Mouse (Mus musculus): Measurements from ENCODE around the gene Scarb1. TPM values are rescaled to one million over a fixed set of nuclear protein-coding genes. Genes with fewer than 3 reads are reported as not detected.

The Scarb1 gene
- polyA plus RNA-seq, 1 experiment = 76.0 TPM

DNA sequence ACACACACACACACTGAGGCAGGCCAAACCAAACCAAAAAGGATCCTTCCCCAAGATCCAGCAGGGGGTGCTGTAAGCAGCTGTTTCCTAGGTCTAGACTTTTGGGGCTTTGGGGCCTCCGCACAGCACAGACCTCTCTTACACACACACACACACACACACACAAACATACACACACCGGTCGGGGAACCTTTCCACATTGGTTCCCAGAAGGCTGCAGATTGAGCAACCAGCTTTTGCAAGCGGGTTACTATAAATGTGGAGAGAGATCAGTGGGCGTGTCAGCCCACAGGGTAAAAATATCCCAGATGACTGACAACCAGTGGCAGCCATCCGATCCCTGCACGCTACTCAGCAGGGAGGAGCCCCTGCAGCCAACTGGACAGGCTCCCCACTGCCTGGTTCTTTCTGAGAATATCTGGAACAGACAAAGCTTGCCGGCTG is 67.2 kb downstream of the Scarb1 start:
- 7% methylated on average over 8 of the region's 8 CpGs for WGBS
- peak; percentile 22 to 34 for DNase-seq (ENCODE audit: low read depth in 1 of 2, low spot score in 2 of 2)
- no peak overlapping the region for H3K4me3 ChIP-seq (ENCODE audit: extremely low read depth, insufficient read depth, insufficient read length)
- no peaks in the 10 kb centered on the region for H3K27me3 ChIP-seq (ENCODE audit: control insufficient read depth, insufficient read depth, low read length)
- H3K36me3 ChIP-seq (ENCODE audit: control insufficient read depth, insufficient read depth, low read length) = no peaks in the 10 kb centered on the region
- no peaks in the 10 kb centered on the region; the same call in 1 of the 2 replicates for H3K4me1 ChIP-seq (ENCODE audit: control insufficient read depth, insufficient read depth, insufficient read length)
- no peak overlapping the region for H3K27ac ChIP-seq (ENCODE audit: insufficient read depth, low read length)
- peak; percentile 36; the same call in 1 of the 2 replicates for TF ChIP-seq CTCF (IDR thresholded peaks at IDR 0.05; ENCODE audit: extremely low read depth, insufficient read depth, insufficient read length, insufficient replicate concordance)
- TF ChIP-seq POLR2A (IDR thresholded peaks at IDR 0.05; ENCODE audit: low read depth, low read length) = no peak

DNA sequence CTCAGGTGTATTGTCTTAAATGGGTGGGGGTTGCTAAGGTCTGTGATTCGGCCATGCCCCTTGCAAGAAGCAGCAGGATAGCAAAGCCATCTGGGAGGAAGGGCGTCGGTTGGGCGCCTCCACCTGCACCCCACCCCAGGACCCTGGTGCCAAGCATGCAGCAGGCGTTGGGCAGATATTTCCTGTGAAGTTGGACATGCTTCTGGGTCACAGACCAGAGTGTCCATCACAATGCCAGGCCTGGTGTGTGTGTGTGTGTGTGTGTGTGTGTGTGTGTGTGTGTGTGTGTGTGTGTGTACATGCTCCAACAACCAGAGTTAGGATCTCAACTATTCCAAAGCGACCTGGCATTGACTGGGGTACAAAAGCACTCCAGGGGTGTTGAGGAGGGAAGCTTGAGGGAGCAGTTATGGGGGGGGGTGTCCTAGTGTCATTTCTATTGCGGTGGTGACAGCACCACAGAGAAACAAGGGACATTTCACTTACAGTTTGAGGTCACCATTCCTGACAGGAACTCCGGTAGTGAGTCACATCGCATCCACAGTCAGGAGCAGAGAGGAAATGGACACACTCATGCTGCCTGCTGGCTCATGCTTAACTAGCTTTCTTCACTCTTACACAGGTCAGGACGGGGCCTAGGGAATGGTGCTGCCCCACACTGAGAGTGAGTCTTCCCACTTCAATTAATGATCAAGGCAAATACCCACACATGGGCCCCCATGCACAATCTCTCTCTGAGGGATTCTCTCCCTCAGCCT is 68.5 kb downstream of the Scarb1 start:
- DNase-seq (ENCODE audit: low read depth in 1 of 2, low spot score in 2 of 2) = no peak
- no peak overlapping the region for H3K27ac ChIP-seq (ENCODE audit: insufficient read depth, low read length)
- WGBS = 59% methylated on average over 10 of the region's 10 CpGs
- no peak overlapping the region for H3K4me3 ChIP-seq (ENCODE audit: extremely low read depth, insufficient read depth, insufficient read length)
- no peaks in the 10 kb centered on the region for H3K4me1 ChIP-seq (ENCODE audit: control insufficient read depth, insufficient read depth, insufficient read length)
- H3K27me3 ChIP-seq (ENCODE audit: control insufficient read depth, insufficient read depth, low read length) = no peaks in the 10 kb centered on the region
- TF ChIP-seq CTCF (IDR thresholded peaks at IDR 0.05; ENCODE audit: extremely low read depth, insufficient read depth, insufficient read length, insufficient replicate concordance) (no peak), POLR2A (IDR thresholded peaks at IDR 0.05; ENCODE audit: low read depth, low read length) (no peak)
- no peaks in the 10 kb centered on the region for H3K36me3 ChIP-seq (ENCODE audit: control insufficient read depth, insufficient read depth, low read length)

GRCm38 (mm10) chr5:125271531-125272203 is 69.2 kb downstream of the Scarb1 start:
- peak; percentile 44 to 68 for DNase-seq (ENCODE audit: low read depth in 1 of 2, low spot score in 2 of 2)
- no peaks in the 10 kb centered on the region for H3K27me3 ChIP-seq (ENCODE audit: control insufficient read depth, insufficient read depth, low read length)
- no peak for TF ChIP-seq POLR2A (IDR thresholded peaks at IDR 0.05; ENCODE audit: low read depth, low read length)
- TF ChIP-seq CTCF (IDR thresholded peaks at IDR 0.05; ENCODE audit: extremely low read depth, insufficient read depth, insufficient read length, insufficient replicate concordance) = peak; percentile 90
- no peaks in the 10 kb centered on the region for H3K36me3 ChIP-seq (ENCODE audit: control insufficient read depth, insufficient read depth, low read length)
- H3K27ac ChIP-seq (ENCODE audit: insufficient read depth, low read length) = no peak overlapping the region
- no peaks in the 10 kb centered on the region for H3K4me1 ChIP-seq (ENCODE audit: control insufficient read depth, insufficient read depth, insufficient read length)
- 10% methylated on average over 15 of the region's 15 CpGs for WGBS
- no peak overlapping the region for H3K4me3 ChIP-seq (ENCODE audit: extremely low read depth, insufficient read depth, insufficient read length)

GRCm38 (mm10) chr5:125270587-125271130 is 70.2 kb downstream of the Scarb1 start:
- Histone ChIP-seq H3K27ac (ENCODE audit: insufficient read depth, low read length) (no peak overlapping the region), H3K4me3 (ENCODE audit: extremely low read depth, insufficient read depth, insufficient read length) (no peak overlapping the region), H3K36me3 (ENCODE audit: control insufficient read depth, insufficient read depth, low read length) (no peaks in the 10 kb centered on the region), H3K4me1 (ENCODE audit: control insufficient read depth, insufficient read depth, insufficient read length) (no peaks in the 10 kb centered on the region), H3K27me3 (ENCODE audit: control insufficient read depth, insufficient read depth, low read length) (no peaks in the 10 kb centered on the region)
- no peak for TF ChIP-seq POLR2A (IDR thresholded peaks at IDR 0.05; ENCODE audit: low read depth, low read length)
- peak; percentile 96 for TF ChIP-seq CTCF (IDR thresholded peaks at IDR 0.05; ENCODE audit: extremely low read depth, insufficient read depth, insufficient read length, insufficient replicate concordance)
- 16% methylated on average over 12 of the region's 12 CpGs for WGBS
- peak; percentile 44 to 52 for DNase-seq (ENCODE audit: low read depth in 1 of 2, low spot score in 2 of 2)

DNA sequence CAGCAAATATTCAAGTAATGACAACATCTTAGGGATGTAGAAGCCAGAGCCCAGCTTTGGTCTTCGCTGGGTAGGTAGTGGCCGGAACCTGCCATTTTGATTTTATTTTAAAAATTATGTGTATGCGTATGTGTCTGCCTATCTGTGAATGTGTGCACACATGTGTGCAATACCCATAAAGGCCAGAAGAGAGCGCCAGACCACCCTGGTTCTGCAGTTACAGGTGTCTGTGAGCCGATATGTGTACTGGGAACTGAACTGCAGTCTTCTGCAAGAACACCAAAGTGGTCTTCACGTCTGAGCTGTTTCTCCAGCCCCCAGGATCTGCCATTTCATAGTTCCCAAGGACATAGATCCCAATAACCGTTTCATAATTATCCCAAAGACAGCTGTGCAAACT is 71.1 kb downstream of the Scarb1 start:
- TF ChIP-seq CTCF (IDR thresholded peaks at IDR 0.05; ENCODE audit: extremely low read depth, insufficient read depth, insufficient read length, insufficient replicate concordance) = no peak
- Histone ChIP-seq H3K27ac (ENCODE audit: insufficient read depth, low read length) (no peak overlapping the region), H3K4me1 (ENCODE audit: control insufficient read depth, insufficient read depth, insufficient read length) (no peaks in the 10 kb centered on the region), H3K36me3 (ENCODE audit: control insufficient read depth, insufficient read depth, low read length) (no peaks in the 10 kb centered on the region), H3K4me3 (ENCODE audit: extremely low read depth, insufficient read depth, insufficient read length) (no peak overlapping the region), H3K27me3 (ENCODE audit: control insufficient read depth, insufficient read depth, low read length) (no peaks in the 10 kb centered on the region)
- no peak for DNase-seq (ENCODE audit: low read depth in 1 of 2, low spot score in 2 of 2)
- WGBS = 93% methylated on average over 7 of the region's 7 CpGs

DNA sequence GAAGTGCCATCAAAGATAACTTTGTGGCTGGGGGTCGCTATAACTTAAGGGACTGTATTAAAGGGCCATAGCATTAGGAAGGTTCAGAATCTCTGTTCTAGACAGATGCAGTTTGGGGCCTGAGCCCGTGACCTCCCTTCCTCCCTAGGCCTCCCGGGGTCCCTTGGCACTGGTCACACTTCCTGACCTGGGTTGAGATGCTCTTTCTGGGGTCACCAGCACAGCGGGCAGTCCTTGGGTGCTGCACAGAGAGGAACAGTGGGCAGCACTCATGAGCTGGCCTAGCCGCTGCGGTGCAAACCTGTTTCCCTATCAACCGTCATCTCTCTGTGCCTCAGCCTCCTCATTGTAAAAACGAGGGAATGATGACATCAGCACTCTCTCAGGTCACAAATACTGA is 71.5 kb downstream of the Scarb1 start:
- H3K36me3 ChIP-seq (ENCODE audit: control insufficient read depth, insufficient read depth, low read length) = no peaks in the 10 kb centered on the region
- 91% methylated on average over 8 of the region's 8 CpGs for WGBS
- no peak overlapping the region for H3K4me3 ChIP-seq (ENCODE audit: extremely low read depth, insufficient read depth, insufficient read length)

More for the DNA sequence above, 71.5 kb downstream of the Scarb1 start:
- no peak for TF ChIP-seq CTCF (IDR thresholded peaks at IDR 0.05; ENCODE audit: extremely low read depth, insufficient read depth, insufficient read length, insufficient replicate concordance)
- TF ChIP-seq POLR2A (IDR thresholded peaks at IDR 0.05; ENCODE audit: low read depth, low read length) = no peak
- no peaks in the 10 kb centered on the region for H3K27me3 ChIP-seq (ENCODE audit: control insufficient read depth, insufficient read depth, low read length)
- H3K4me1 ChIP-seq (ENCODE audit: control insufficient read depth, insufficient read depth, insufficient read length) = no peaks in the 10 kb centered on the region
- no peak overlapping the region for H3K27ac ChIP-seq (ENCODE audit: insufficient read depth, low read length)
- no peak for DNase-seq (ENCODE audit: low read depth in 1 of 2, low spot score in 2 of 2)

All from spleen, adult 2 months (tissue).